Mouse (Mus musculus): ENCODE data around the gene Vmn2r6. TPM values are rescaled to one million over a fixed set of nuclear protein-coding genes. Genes with fewer than 3 reads are reported as not detected.

Gene Vmn2r6
- polyA plus RNA-seq (2015; fragmentation: Illumina TruSeq; extraction: RNeasy Lipid Tissue Mini Kit (QIAGEN cat#74804); ENCODE audit: low read depth, low replicate concordance), result not detected

DNA sequence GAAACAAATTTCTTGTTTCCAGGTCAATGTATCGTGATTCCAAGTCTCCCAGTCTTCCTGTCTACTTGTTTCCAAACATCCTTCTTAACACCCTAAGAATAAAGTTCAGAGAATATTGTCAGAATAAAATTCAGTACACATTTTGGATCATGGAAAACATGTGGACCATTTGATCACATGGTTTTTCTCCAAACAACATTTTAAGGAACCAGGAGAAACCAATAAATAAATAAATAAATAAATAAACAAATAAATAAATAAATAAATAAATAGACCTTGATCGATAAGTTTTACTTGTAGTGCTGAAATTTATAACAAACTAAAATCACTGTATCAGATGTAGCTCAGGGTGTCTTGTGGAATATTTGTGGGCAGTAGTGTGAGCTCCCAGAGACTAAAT lies at the start of gene Vmn2r6:
Gene Vmn2r6, minus strand, starts transcription at position 101 of the 400 bp plus-strand sequence.

DNA sequence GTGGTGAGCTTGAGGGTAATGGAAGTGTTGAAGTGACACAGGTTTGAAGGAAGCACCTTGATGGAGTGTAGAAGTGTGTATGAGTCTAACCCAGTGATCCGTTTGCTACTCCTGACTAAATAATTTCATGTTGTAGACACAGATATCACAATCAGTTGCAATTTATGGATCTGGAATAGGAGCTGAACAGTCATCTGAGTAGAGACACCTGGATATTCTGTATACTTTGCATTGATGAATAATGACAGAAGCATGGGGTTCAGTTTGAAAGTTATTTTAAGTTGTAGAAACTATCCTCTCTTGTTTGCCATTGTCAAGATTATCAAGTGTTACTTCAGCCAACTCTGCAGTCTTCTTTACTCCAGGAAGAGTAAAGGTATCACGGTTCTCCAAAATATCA lies 55.9 kb downstream of the Vmn2r6 start, which contains the start of gene Vmn2r5:
Gene Vmn2r5, minus strand, starts transcription at position 101 of the 400 bp plus-strand sequence.

Other genes starting within 250 kb of the Vmn2r6 start
- not detected for gene Vmn2r4, start 150.5 kb downstream of the Vmn2r6 start, polyA plus RNA-seq (2015; fragmentation: Illumina TruSeq; extraction: RNeasy Lipid Tissue Mini Kit (QIAGEN cat#74804); ENCODE audit: low read depth, low replicate concordance)
- gene Vmn2r5, start 56.0 kb downstream of the Vmn2r6 start, polyA plus RNA-seq (2015; fragmentation: Illumina TruSeq; extraction: RNeasy Lipid Tissue Mini Kit (QIAGEN cat#74804); ENCODE audit: low read depth, low replicate concordance), result not detected

Data from brain, adult 10 weeks (tissue).